Mouse (Mus musculus): ENCODE measurements around the gene Celf2. TPM values are rescaled to one million over a fixed set of nuclear protein-coding genes. Genes with fewer than 3 reads are reported as not detected.
"Not testable (repeated sequence)": the region's sequence is repeated elsewhere in the genome, so short reads cannot be mapped to it uniquely, and the experiment has no call there.

The Celf2 gene
- total RNA-seq, 2 experiments from 2014 or later: 67.6 to 79.3 TPM

DNA sequence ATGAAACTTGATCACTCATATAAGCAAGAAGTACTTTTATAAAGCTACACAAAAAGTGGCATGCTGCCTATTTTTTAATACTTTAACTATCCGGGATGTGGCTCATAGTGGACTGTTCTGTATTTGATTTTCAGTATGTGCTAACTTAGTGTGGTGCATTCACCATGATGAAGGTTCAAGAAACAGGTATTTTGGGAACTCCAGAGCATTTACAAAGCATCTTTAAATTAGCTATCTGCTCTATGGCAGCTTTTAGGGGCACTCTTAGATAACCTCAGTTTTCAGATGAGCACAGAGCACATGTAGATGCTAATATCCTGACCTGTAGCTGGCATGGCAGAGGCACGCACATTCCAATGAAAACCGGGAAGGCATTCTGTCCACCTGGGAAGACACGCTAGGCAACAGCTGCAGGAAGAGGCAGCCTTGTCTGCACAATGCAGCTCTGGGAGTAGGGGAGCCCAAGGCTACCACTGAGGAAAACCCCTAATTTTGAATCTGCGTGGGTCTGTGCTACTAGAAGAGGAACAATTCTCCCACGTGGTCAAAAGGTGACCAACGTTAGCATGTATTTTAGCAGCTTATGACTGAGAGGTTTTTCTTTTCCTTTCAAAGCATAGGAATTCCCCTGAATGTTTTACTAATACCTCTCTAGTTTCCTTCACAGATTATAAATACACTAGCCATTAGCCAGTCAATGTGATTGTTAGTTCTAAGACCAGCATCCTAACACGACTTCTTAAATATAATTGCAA is 911.1 kb downstream of the Celf2 start:
- no peak overlapping the region for H3K27ac ChIP-seq
- no peak for TF ChIP-seq CTCF (IDR thresholded peaks at IDR 0.05)

DNA sequence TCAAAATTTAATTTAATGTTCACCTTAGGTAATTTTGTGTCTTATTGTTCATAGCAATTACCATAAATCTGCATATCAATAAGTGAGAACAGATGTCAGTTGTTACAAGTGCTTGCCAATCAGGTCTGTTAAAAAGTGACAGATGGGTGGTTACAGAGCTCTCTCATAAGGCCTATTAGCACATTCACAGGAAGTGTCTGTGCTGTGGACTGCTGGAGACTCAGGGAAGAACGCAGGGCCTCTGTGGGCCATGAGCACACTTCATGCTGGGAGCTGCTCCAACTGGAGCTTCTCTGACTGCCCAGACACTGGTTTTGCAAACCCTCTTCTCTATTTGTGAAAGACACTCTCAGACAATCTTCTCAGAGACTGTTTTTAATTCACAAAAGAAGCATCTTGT is 914.6 kb downstream of the Celf2 start:
- intact Hi-C loops (cut with DNase I): loop anchor here (5.0 kb wide), 1 partner anchor 38 kb away; no protein-coding TSS in a partner anchor
- DNase-seq: peak; percentile 50
- TF ChIP-seq CTCF (IDR thresholded peaks at IDR 0.05): no peak

More for the DNA sequence above, 911.1 kb downstream of the Celf2 start:
- intact Hi-C loops (cut with DNase I): loop anchor here (5.0 kb wide), 1 partner anchor 34 kb away; no protein-coding TSS in a partner anchor
- H3K4me3 ChIP-seq: no peak overlapping the region
- no peak for DNase-seq

DNA sequence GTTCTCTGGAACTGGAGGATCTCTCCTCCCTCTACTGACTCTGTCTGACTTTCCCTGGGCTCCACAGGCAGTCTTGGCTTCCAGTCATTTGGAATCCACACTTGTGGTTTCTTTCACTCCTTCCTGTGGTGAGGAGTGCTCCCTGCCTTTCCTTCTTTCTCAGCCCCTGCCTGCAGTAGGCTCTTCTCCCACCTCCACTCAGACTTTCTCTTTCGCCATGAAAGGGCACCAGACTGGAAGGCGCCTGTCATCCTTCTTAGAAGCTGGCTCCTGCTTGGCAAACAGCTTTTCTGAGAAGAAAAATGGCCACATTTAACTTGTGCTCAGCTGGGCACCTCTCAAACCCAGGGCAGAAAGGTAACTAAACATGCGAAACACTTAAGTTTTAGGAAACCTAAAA is 915.2 kb downstream of the Celf2 start:
- no peak overlapping the region for H3K27ac ChIP-seq
- intact Hi-C loops (cut with DNase I): no loop called here
- TF ChIP-seq CTCF (IDR thresholded peaks at IDR 0.05): no peak
- no peak overlapping the region for H3K4me3 ChIP-seq
- no peak for DNase-seq

More for the DNA sequence above, 914.6 kb downstream of the Celf2 start:
- Histone ChIP-seq H3K27ac (no peak overlapping the region; the same call in 1 of the 2 replicates), H3K4me3 (no peak overlapping the region)

DNA sequence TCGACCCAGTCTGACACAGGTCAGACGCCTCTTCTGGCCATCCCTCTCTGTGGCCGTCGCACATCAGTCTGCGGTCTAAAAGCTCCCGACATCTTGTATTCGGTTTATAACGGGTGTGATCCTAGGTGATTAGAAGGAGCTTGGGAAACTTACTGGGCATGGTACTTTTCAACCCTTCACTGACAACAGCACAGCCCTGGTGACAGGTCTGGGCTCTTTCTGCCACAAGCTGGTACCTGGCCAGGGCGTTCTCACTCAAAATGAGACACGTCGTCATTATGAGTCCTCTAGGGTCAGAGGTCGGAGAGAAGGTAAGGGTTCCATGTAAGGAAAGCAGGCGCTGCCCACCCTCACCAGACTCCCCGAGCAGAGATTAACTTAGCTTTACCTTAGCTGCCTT is 915.6 kb downstream of the Celf2 start:
- Histone ChIP-seq H3K27ac (no peak overlapping the region), H3K4me3 (no peak overlapping the region)
- TF ChIP-seq CTCF (IDR thresholded peaks at IDR 0.05): no peak
- intact Hi-C loops (cut with DNase I): no loop called here
- no peak for DNase-seq

DNA sequence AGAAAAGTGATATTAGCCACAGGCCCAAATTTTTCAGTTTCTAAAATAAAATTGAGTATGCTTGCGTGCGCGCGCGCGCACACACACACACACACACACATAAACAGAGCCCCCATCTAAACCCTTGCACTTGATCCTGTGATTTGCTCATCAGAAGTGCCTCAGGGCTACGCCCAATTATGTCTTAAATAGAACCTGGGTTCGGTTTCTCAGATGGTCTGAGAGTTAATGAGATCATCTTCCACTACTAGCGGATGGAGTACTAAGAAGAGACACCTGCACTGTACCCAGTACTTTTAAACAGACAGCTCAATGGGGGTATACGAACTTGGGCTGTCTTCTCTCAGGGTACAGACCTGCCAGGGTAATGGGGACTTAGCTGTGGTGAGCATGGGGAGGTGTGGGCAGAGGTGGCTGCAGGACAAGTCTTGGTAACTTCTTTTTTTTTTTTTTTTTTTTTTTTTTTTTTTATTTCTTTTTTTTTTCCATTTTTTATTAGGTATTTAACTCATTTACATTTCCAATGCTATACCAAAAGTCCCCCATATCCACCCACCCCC is 923.2 kb downstream of the Celf2 start:
- no peak for TF ChIP-seq CTCF (IDR thresholded peaks at IDR 0.05)
- intact Hi-C loops (cut with DNase I): no loop called here

DNA sequence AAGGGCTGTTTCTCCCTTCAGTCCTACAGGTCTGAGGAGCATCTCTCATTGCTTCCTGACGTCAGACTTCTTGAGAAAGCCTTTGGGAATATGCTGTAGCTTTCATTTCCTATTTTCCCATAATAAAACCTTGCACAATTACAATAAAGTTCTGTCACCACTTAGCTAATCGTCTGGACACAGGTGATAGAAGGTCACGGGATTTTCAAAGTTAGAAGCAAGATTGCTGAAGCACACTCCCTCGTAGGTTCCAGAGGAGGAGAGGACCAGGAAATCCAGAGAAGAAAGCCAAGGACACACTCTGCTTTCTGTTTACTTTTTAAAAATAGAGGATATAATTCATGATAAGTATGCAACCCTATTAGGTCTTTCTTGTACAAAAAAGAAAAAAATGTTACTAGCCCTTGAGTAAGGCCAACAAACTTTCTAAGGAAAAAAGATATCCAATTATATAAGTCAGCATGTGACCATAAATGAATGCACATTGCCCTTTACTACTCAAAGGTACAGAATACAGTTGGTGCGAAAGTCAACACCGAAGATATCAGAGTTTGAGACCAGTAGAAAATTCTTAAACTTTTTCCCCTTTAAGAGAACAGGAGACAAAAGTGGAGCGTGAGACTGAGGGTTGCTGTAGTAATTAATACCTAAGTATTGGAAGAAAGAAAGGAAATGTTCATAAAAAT is 924.2 kb downstream of the Celf2 start:
- no peak for TF ChIP-seq CTCF (IDR thresholded peaks at IDR 0.05)
- intact Hi-C loops (cut with DNase I): no loop called here
- H3K27ac ChIP-seq: no peak overlapping the region
- DNase-seq: no peak
- no peak overlapping the region for H3K4me3 ChIP-seq

More for the DNA sequence above, 923.2 kb downstream of the Celf2 start:
- no peak for DNase-seq
- Histone ChIP-seq H3K27ac (no peak overlapping the region), H3K4me3 (no peak overlapping the region)

DNA sequence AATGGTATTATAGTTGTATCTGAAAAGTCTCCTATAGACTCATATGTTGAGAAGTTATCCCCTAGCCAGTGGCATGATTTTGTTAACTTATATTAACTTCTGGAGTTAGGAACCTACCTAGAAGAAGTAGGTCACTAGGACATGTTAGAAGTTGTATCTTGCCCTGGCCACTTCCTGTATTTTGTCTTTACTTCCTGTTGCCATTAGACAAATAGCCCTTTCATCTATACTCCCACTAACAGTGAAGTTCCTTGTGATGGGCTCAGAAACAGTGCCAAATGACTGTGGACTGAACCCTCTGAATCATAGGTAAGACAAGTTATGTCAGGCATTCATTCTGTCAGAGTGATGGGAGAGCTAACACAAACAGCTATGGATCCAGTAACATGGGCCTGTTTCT is 926.7 kb downstream of the Celf2 start:
- Histone ChIP-seq H3K4me3 (no peak overlapping the region), H3K27ac (no peak overlapping the region)
- TF ChIP-seq CTCF (IDR thresholded peaks at IDR 0.05): no peak
- intact Hi-C loops (cut with DNase I): no loop called here
- no peak for DNase-seq

DNA sequence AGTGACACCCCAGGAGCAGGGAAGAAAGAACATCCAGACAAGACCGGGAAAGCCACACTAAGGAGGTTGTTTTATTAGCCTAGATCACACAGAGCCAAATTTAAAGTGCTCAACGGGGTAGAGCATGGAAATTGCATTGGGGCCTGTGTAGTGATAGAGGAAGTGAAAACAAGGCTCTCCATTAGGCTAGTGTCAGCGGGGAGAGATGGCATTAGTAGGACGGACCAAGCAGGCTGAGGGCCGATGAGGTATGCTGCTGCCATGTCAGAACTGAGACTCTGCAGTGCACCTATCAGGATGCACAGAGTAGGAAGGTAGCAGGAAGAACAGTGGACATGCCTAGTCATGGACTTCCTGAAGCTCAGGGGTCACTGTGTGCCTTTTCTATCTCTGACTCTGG is 929.3 kb downstream of the Celf2 start:
- intact Hi-C loops (cut with DNase I): no loop called here
- no peak for DNase-seq
- TF ChIP-seq CTCF (IDR thresholded peaks at IDR 0.05): no peak
- Histone ChIP-seq H3K27ac (no peak overlapping the region), H3K4me3 (no peak overlapping the region)

DNA sequence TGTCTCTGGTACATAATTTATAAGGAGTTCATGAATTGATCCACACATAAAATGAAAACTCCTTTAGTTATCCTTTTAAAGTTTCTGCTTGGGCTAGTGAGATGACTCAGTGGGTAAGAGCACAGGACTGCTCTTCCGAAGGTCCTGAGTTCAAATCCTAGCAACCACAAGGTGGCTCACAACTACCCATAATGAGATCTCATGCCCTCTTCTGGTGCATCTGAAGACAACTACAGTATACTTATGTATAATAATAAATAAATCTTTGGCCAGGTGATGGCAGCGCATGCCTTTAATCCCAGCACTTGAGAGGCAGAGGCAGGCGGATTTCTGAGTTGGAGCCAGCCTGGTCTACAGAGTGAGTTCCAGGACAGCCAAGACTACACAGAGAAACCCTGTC is 934.0 kb downstream of the Celf2 start:
- H3K4me3 ChIP-seq; H3K27ac ChIP-seq; DNase-seq; intact Hi-C loops (cut with DNase I): not testable (repeated sequence)

DNA sequence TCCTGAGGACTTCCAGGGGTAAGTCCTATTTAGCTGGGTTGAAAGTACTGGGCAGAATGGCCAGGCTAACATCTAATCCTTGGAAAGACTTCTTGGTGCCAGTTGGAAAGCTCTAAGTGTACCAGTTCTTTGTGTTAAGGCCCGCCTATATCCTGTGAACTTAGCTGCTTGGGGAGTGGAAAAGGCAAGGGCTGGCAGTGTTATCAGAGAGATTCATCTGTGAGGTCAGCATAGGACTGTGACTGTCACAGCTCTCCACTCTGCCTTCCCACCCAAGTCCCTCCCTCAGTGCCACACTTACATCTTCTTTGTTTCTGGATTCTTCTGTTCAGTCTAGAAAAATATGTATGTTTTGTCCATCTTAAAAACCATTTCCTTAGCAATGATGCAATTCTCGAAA is 935.7 kb downstream of the Celf2 start:
- TF ChIP-seq CTCF (IDR thresholded peaks at IDR 0.05): no peak

DNA sequence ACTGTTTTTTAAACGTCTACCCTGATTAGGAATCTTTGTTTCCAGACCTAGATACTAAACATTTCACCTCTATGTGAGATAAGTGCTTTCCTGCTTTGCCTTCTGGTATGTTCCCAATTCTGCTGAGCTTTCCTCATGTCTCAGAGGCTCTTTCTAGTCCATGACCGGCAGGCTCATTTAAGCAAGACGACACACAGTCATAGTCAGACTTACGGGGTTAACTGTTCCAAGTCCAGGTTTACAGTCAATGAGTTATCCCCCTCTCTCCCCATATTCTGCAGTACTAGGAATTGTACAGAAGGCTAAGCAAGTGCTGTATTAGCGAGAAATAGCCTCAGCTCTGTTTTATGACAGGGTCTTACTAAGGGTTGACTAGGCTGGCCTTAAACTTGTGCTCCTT is 936.4 kb downstream of the Celf2 start:
- TF ChIP-seq CTCF (IDR thresholded peaks at IDR 0.05): no peak
- no peak overlapping the region for H3K4me3 ChIP-seq
- DNase-seq: no peak
- no peak overlapping the region for H3K27ac ChIP-seq
- intact Hi-C loops (cut with DNase I): no loop called here

More for the DNA sequence above, 935.7 kb downstream of the Celf2 start:
- no peak for DNase-seq
- Histone ChIP-seq H3K27ac (no peak overlapping the region), H3K4me3 (no peak overlapping the region)
- intact Hi-C loops (cut with DNase I): no loop called here

DNA sequence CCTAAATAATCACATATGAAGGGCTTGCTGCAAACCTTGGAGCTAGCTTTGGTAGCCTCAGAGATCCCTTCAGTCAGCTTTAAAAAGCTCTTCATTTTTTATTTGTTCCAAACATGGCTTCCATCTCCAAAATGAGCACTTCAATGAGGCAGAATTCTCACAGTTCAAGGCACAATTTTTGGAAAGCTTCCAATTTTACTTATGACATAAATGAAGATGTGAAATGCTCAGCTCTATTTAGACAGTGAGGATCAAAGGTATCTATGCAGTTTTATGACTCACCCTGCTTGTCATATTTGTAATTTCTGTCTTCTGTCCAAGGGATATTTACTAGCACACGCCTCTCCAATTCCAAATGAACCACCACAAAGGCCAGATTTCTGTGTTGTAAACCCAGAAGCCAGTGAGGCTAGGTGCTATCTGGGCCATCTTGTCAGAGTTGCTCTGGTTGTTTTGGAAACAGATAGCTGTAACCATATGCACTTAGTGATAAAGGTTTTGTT is 940.3 kb downstream of the Celf2 start:
- no peak for DNase-seq
- no peak for TF ChIP-seq CTCF (IDR thresholded peaks at IDR 0.05)
- no peak overlapping the region for H3K4me3 ChIP-seq
- intact Hi-C loops (cut with DNase I): no loop called here
- no peak overlapping the region for H3K27ac ChIP-seq

DNA sequence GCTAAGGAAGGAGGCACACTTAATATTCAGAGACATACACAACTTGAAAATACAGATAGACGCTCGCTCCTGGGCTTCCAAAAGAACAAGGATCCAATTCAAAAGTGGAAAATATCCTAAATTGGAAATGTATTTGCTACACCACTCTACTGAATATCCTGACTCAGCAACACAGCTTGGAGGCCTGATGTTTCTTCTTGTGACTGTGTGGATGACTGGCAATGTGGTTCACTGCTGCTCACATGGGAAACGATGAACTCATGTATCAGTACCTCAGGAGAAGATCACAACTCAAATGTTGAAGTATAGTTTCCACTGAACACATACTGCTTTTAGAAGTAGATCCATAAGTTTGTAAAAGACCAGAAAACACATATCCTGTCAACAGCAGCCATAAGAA is 944.2 kb downstream of the Celf2 start:
- DNase-seq: no peak
- H3K4me3 ChIP-seq: no peak overlapping the region
- no peak overlapping the region for H3K27ac ChIP-seq
- intact Hi-C loops (cut with DNase I): no loop called here
- TF ChIP-seq CTCF (IDR thresholded peaks at IDR 0.05): no peak
